Mouse (Mus musculus) retina, postnatal 1 day (tissue): ENCODE measurements around the gene Il12rb1.
"Not testable (repeated sequence)": the region's sequence is repeated elsewhere in the genome, so short reads cannot be mapped to it uniquely, and the experiment has no call there.

Experiments used
- DNase-seq: peaks from one replicate; pipeline ENCODE4 v3.0.0-alpha.2; 2012

Gene Il12rb1

GRCm38 (mm10) chr8:70801830-70802229, 6.4 kb upstream of the Il12rb1 start:
- DNase-seq, result no peak

GRCm38 (mm10) chr8:70802786-70803510, 5.3 kb upstream of the Il12rb1 start:
- DNase-seq, result no peak

GRCm38 (mm10) chr8:70803761-70804480, 4.3 kb upstream of the Il12rb1 start:
- DNase-seq, result peak; percentile 46

DNA sequence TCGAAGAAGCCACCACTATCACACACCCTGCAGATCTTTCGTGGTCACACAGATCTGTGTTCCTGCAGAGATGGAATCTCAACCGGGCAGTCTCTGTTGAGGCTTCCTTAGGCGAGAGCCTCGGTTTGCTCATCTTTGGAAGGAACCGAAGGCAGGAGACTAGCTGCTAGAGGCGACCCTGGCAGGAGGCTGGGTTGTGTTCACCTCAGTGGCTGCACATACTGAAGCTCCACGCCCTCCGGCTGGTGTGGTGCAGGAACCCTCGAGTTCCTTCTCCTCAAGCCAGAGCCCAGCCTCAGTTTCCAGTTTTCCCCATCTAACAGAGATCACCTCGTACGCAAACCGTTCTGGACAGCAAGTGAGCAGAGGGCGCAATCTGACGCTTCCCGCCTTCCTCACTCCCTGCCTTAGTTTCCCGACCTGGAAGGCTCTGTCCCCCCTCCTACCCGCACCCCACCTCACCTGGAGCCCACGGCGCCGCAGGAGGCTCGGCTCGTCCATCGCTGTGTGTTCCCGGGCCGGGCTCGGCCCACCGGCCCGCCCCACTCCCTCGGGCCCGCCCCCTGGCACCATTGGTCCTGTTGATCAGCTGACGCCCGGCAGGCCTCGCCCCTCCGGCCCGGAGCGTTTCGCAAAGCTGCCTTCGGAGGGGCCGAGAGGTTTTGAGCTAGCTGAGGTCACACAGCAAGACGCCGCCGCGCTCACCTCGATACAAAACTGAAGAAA, 3.6 kb upstream of the Il12rb1 start, which contains the start of gene Mast3:
Gene Mast3, minus strand, starts transcription at position 574 of the 726 bp plus-strand sequence.
- DNase-seq, result peak; percentile 88

DNA sequence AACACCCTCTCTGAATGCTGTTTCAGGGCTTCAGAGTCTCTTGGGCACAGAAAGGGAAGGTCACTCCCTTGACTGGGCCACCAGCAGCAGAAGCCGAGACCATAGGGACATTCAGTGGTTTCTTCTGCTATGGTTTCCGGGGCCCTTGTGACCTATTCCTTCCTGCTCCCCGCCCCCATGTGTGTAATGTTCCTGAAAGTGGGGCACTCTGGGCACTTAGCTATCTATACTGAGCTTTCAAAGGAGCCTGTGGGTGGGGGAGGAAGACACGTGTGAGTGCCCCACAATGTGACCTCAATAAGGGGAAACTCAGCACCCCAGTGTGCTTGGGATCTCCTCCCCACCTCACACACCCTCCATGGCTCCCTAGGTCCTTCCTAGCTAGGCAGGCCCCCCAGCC, 1.7 kb upstream of the Il12rb1 start:
- DNase-seq, result no peak

DNA sequence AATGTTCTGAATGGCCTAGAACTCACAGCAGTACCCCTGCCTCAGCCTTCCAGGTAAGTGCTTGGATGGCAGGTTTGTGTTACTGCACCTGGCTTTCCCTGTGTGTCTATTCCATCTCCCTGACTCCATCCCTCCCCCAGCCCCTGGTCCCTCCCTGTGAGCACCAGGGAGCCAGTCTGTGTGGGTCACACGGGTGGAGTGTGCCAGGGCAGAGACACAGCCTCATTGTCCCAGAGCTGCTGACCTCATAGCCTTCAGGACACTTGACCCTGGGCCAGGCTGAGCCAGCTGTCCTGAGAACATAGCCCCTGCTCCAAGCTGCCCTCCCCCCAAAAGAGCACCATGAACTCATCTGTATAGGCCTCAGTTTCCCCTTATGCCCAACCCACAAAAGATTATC, 945 bp upstream of the Il12rb1 start:
- no peak for DNase-seq

DNA sequence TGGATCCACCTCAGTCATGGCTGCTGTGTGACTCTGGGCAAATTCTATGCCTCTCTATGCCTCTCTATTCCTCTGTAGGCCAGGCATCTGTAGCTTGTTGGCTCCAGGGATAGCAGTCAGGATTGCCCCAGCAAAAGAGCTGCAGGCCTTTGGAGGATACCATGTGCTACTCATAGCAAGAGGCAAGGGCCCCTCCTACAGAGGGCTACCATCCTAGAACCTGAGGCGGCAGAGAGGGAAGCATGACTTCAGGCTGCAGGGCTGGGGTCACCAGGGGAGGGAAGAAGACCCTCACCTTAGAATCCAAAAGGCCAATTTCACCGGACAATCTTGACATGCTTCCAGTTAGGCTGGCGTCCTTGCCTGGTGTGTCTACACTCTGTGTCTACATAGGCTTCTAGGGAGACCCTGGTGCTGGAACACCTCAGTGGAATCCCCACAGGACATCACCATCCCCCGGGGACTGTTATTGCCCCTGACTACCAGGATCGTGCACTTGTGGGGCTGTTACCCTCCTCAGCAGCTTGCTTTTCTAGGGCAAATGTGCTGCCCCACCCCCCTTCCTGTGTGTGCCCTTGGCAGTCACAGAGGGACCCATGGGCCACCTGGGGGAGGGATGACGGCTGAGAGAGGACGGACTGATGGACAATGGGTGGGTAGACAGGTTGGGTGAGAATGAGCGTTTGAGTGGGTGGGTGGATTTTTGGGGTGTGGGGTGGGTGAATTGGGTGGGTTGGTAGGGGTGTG, 879 bp downstream of the Il12rb1 start:
- DNase-seq, result no peak

- DNase-seq, result no peak
Observed at GRCm38 (mm10) chr8:70810962-70811680, 2.9 kb downstream of the Il12rb1 start.

DNA sequence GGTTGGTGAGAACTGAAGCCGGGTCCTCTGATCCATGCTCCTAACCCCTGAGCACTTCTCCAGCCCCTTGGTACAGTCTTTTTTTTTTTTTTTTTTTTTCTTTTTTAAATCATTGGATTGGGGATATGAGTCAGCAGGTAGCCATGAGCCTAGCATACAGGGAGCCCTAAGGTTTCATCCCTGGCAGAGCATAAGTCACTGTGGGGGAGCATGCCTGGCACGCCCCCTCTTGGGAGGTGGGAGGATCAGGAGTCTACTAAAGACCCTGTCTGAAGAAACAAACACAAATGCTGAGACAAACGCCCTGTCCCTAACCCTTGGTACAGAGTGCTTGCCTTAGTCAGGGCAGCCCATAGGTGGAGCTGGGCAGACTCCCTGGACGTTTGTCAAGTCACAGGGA, 3.8 kb downstream of the Il12rb1 start:
- no peak for DNase-seq

GRCm38 (mm10) chr8:70812885-70813284, 4.6 kb downstream of the Il12rb1 start:
- no peak for DNase-seq

GRCm38 (mm10) chr8:70816679-70817078, 8.4 kb downstream of the Il12rb1 start:
- DNase-seq, result peak; percentile 52

DNA sequence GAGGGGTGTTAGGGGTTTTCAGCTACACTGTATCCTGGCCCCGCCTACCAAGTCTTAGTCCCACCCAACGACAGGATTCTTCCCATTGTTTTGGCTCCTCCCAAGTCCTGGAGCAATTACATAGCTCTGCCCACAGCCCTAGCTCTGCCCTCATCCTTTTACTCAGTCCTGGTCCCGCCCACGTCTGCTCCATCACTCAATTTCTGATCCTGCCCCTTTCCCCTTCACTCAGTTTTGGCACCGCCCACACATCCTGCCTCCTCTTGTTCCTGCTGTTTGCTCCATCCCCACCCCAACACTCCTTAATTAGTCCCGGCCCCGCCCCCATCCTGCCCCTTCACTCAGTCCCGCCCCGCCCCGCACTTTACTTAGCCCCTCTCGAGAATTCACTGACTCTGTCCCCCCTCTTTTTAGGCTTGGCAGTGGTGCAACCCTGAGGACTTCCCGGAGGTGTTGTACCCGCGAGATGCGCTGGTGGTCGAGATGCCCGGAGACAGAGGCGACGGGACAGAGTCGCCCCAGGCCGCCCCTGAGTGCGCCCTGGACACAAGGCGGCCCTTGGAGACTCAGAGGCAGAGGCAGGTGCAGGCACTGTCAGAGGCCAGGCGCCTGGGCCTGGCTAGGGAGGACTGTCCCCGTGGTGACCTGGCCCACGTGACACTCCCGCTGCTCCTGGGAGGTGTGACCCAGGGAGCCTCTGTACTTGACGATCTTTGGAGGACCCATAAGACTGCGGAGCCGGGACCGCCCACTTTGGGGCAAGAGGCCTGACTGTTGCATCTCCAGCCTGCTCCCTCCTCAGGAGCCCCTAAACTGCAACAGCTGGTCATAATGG, 12.1 kb downstream of the Il12rb1 start:
- DNase-seq, result peak; percentile 92

DNA sequence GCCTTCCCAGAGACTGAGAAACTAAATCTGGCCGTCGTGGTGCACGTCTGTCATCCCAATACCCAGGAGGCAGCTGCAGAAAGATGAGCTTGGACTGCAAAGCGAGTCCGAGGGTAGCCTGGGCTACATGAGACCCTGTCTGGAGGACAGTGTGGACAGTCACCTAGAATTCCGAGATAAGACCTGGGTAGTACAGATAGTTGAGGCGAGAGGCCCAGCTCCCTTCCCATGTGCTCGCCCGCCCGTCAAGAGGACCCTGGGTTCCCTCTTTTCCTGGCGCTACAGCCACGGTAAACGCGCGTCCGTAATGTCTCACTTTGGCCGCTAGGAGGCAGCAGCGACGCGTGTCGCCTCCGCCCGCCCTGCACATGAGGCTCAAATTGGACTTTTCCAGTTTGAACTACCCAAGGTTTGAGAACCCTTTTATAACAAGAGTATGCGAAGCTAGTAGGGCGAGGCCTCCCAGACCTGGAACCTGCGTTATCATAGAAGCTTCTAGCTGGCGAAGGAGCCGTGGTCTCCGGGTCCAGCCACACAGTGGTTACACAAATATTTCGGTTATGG, 13.2 kb downstream of the Il12rb1 start:
- peak; percentile 79 for DNase-seq

DNA sequence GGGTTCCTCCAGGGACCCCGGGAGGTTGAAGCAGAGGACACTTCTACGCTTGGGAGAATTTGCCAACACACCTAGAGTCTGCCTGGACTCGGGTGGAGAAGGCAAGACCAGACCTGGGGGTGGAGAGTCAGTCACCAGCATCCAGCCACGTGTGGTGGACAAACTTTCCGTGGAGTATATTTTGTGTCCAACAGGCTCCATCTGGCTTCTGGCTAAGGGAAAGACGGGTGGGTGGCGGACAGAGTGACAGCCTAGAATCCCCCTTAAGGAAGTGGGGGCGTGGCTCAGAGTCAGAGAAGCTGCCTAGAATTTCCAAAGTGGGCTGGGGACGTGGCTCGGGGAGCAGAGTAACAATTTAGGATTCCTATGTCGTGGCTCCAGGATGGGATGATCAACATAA, 13.7 kb downstream of the Il12rb1 start:
- DNase-seq, result no peak

DNA sequence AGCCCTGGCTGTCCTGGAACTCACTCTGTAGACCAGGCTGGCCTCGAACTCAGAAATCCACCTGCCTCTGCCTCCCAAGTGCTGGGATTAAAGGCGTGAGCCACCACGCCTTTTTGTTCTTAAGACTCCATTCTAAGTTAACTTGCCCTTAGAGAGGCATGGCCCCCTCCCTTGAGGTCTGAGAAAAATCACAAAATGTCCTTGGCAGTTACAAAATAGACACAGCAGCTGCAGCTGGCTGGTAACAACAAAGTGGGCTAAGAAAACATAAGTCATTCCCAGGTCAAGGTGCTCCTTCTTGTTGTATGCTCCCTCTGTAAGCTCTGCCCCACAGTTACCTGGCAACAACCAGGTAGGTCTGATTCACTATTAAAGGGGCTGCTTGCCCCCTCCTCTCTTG, 14.3 kb downstream of the Il12rb1 start:
- not testable (repeated sequence) for DNase-seq

DNA sequence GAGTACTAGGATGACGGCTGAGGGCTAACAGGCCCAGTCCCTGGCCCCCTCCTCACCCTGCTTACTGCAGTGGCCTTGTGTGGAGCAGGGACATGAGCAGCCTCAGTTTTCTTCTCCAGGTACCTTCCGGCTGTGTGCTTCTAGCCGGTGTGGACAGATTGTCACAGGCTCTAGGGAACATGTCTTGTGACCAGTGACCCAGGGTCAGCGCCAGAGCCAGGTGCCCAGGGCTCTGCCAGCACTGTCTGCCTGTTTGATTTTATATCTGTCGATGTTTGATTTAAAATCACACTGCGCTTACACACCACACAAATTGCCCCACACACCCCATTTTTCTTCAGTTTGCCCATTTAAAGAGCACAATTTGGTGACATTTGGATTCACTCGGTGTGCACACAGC, 15.6 kb downstream of the Il12rb1 start:
- no peak for DNase-seq

GRCm38 (mm10) chr8:70825816-70826215, 17.6 kb downstream of the Il12rb1 start:
- DNase-seq, result no peak

DNA sequence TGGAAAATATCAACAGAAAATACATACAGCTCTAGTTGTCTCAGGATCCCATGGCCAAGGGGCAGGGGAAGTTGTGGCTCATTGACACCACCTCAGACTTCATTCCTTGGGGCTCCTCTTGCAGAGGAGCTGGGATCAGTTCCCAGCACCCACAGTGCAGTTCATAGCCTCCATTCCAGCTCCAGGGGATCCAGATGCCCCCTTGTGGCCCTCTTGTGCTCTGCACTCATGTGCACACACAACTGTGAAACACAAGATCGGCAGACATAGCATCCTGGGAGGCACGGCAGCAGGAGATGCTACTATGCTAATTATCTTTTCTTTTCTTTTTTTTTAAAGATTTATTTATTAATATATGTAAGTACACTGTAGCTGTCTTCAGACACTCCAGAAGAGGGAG, 18.8 kb downstream of the Il12rb1 start:
- DNase-seq, result no peak

- DNase-seq, result no peak
Observed at GRCm38 (mm10) chr8:70827796-70828195, 19.5 kb downstream of the Il12rb1 start.

GRCm38 (mm10) chr8:70831517-70831916, 23.3 kb downstream of the Il12rb1 start:
- DNase-seq, result no peak

DNA sequence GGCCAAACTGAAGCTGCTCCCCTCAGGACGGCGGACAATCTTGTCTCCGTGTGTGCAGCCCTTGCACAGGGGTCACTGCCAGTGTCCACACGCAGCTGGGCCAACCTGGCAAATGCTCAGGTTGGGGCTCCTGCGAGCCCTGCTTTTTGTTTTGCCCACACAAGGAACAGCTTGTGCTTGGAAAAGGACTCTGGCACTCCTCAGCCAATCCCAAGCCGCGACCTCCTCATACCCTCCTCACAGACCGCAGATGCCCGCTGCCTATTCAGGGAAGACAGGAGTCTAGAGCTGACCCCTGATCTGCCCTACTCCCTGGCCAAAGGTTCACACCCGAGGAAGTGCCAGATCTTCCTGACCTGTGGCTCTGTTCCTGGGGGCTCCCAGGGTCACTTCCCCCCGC, 24.1 kb downstream of the Il12rb1 start:
- DNase-seq, result no peak
